Mouse (Mus musculus): ENCODE results near the gene Slc47a2. TPM values are rescaled to one million over a fixed set of nuclear protein-coding genes. Genes with fewer than 3 reads are reported as not detected.
A peak's percentile ranks its signal among the peaks of the same experiment; 100 is the strongest.
"Not testable (repeated sequence)": the region's sequence is repeated elsewhere in the genome, so short reads cannot be mapped to it uniquely, and the experiment has no call there.

Slc47a2 gene
- polyA plus RNA-seq, 1 experiment from 2014 or later, result 0.06 TPM

DNA sequence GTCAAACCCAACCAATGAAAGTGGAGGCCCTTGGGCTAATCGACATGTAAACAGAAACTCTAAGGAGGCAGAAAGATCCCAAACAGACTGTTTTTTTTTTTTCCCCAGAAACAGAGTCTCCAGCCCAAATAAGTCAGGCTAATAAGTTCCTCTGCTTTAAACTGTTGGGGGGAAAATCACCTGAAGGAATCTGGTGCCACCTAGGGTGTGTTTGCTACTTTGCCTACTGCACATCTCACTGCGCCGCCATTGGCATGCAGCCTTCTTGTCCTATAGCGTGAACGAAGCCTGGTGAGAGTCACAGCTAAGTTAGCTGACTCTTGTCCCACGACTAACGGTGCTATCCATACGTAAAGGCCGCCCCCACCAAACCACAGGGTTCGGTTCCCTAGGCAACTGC lies 5.1 kb downstream of the Slc47a2 start:
- H3K27ac ChIP-seq, result no peak overlapping the region
- H3K36me3 ChIP-seq, result no peaks in the 10 kb centered on the region
- H3K9me3 ChIP-seq, result no peaks in the 10 kb centered on the region
- 74% methylated on average over 10 of the region's 10 CpGs for WGBS
- H3K4me3 ChIP-seq, result no peak overlapping the region
- no peak overlapping the region for H3K4me2 ChIP-seq (replicated peaks)
- no peak overlapping the region for H3K9ac ChIP-seq
- ATAC-seq (ENCODE audit: low FRiP score, low read depth), result no peak
- H3K27me3 ChIP-seq, result peaks cover 32% of the 10 kb centered on the region
- H3K4me1 ChIP-seq, result peaks cover 10% of the 10 kb centered on the region

DNA sequence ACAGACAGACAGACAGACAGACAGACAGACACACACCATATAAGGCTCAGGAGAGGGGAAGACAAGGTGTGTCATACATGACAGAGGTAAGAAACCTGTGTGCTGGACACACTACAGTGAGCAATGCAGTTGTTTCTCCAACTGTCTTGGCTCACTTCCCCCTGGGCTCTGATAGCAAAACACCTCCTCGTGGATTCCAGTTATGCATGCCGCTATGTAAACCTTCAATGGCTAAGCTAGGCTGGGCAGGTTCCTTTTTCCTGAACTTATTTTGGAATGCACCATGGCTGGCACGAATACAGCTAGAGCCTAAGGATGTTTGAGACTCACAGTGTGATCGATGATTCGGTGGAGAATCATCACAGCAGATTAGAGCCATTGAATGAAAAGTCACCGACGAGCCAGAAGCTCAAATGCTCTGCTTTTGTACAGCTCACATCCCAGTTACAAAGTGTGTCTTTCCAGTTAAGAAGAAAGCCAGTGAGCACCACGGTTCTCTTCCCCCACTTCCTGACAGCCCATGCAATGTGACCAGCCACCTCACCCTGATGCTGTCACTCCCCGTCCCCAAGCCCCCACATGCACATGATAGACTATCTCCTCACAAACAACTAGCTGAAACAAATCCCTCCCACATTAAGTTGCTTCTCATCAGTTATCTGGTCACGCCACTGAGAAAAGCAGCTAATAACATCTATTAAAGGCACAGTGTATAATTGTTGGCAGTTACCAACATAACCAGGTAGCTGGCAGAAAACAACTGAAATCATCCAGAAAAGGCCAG lies 21.6 kb downstream of the Slc47a2 start:
- Histone ChIP-seq H3K27ac (no peak overlapping the region), H3K4me2 (replicated peaks) (no peak overlapping the region), H3K9me3 (no peaks in the 10 kb centered on the region), H3K4me3 (no peak overlapping the region), H3K4me1 (0 out of 2 replicates have a peak, but pooled peaks cover 3% of the 10 kb centered on the region), H3K9ac (no peak overlapping the region), H3K36me3 (no peaks in the 10 kb centered on the region), H3K27me3 (peaks cover 6% of the 10 kb centered on the region)
- no peak for ATAC-seq (ENCODE audit: low FRiP score, low read depth)
- WGBS, result 81% methylated on average over 10 of the region's 10 CpGs

DNA sequence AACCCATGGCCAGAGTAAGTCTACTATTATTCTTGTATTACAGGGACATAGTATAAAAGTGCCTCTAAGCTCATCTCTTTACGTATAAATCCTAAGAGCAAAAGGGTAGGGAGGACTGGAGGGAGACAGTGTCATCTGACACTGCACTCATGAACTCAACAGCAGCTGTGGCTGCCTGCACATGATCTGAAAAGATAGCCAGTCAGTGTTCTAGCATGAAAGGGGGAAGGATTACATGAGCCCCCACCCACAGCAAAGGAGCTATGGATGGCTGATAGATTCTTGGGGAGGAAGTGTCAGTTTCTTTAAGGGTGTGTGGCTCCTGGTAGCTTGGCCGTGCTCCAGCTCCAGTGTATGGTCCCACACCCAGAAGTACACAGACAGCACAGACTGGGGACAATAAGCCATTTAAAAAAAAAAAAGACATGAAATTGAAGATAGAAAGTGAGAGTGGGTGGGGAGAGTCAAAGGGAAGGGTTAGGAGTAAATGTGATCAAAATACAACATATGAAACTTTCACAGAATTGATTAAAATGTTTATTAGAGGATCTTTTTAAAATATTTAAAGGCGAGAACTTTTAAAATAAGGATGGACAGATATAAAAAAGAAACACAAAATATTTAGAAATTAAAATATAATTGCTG lies 22.6 kb downstream of the Slc47a2 start:
- Histone ChIP-seq H3K4me2 (replicated peaks) (no peak overlapping the region), H3K27me3 (peaks cover 6% of the 10 kb centered on the region), H3K27ac (no peak overlapping the region), H3K9me3 (no peaks in the 10 kb centered on the region), H3K9ac (no peak overlapping the region), H3K4me1 (0 out of 2 replicates have a peak, but pooled peaks cover 3% of the 10 kb centered on the region), H3K36me3 (no peaks in the 10 kb centered on the region), H3K4me3 (no peak overlapping the region)
- WGBS, result 59% methylated on average over 3 of the region's 3 CpGs
- no peak for ATAC-seq (ENCODE audit: low FRiP score, low read depth)

DNA sequence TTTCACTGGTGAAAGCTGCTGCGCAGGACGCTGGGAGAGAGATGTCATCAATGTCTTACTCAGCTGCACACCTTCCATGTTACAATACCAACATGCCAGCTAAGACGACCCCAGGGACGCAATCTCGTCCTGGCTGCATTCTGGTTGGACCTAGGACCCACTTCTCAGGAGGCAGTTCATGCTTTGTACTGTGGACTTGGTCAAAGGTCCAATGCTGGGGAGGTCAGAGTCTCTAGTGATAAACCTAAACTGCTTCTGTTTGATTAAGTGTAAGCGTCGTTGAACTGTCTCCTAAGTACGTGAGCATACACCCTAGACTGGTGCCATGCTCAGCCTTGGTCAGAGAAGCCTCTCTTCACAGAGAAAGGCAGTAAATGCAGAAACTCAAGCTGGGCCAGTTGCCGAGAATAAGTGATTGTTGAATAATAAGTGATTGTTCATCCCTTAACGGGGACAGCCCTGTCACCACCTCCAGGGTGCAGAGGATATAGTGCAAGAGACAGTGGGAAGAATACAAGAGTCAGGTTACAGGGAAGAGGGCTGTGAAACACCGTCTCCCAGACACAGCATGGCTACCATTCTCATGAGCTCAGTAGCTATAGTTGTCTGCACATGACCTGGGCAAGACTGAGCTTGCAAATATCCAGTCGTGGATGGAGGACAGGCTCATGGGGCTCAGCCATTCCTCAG lies 23.3 kb downstream of the Slc47a2 start:
- Histone ChIP-seq H3K4me1 (0 out of 2 replicates have a peak, but pooled peaks cover 3% of the 10 kb centered on the region), H3K4me2 (replicated peaks) (no peak overlapping the region), H3K36me3 (no peaks in the 10 kb centered on the region), H3K9ac (no peak overlapping the region), H3K27ac (no peak overlapping the region), H3K9me3 (no peaks in the 10 kb centered on the region), H3K27me3 (peaks cover 6% of the 10 kb centered on the region), H3K4me3 (no peak overlapping the region)
- WGBS, result 65% methylated on average over 12 of the region's 12 CpGs
- ATAC-seq (ENCODE audit: low FRiP score, low read depth), result no peak

DNA sequence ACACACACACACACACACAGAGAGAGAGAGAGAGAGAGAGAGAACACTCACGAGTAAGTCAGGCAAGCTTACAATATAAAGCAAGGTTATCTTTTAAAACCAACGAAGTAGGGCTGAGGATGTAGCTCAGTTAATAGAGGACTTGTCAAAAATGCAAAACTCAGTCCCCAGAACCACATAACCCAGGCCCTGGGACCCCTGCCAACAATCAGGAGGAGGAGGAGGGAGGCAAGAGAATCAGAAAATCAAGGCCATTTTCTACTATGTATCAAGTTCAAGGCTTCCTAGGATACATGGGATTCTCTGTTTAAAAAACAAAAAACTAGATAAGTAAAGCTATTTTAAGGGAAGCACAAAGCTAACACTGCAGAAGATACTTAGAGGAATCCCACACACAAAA lies 25.8 kb downstream of the Slc47a2 start:
- no peak overlapping the region for H3K27ac ChIP-seq
- WGBS, result 51% methylated on average over 2 of the region's 2 CpGs

DNA sequence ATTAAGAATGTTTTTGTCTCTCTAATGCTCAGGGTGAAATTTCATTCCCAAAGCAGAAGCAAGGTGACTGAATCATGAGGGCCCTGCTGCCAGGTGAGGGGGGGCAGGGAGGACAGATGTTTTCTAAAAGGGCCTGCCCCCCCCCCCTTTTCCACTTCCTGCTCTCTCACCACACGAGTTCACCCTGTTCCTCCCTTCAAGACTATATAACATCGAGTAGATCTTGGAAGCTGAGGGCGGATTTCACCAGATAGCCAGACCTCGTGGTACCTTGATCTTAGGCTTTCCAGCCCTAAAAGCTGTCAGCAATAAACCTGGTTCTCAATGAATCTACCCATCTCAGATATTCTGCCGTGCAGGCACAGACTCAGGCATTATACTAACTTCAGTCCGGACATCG lies 32.3 kb downstream of the Slc47a2 start:
- Histone ChIP-seq H3K36me3 (no peaks in the 10 kb centered on the region), H3K4me2 (replicated peaks) (no peak overlapping the region), H3K9ac (no peak overlapping the region), H3K4me1 (0 out of 2 replicates have a peak, but pooled peaks cover 7% of the 10 kb centered on the region), H3K9me3 (0 out of 2 replicates have a peak, but pooled peaks cover 6% of the 10 kb centered on the region), H3K27me3 (no peaks in the 10 kb centered on the region), H3K4me3 (no peak overlapping the region), H3K27ac (no peak overlapping the region)
- ATAC-seq (ENCODE audit: low FRiP score, low read depth), result no peak
- WGBS, result 63% methylated on average over 7 of the region's 7 CpGs

More for the DNA sequence above, 25.8 kb downstream of the Slc47a2 start:
- Histone ChIP-seq H3K9me3 (no peaks in the 10 kb centered on the region), H3K4me1 (0 out of 2 replicates have a peak, but pooled peaks cover 3% of the 10 kb centered on the region), H3K36me3 (no peaks in the 10 kb centered on the region), H3K4me2 (replicated peaks) (no peak overlapping the region), H3K27me3 (peaks cover 6% of the 10 kb centered on the region), H3K4me3 (no peak overlapping the region), H3K9ac (no peak overlapping the region)
- ATAC-seq (ENCODE audit: low FRiP score, low read depth), result no peak

DNA sequence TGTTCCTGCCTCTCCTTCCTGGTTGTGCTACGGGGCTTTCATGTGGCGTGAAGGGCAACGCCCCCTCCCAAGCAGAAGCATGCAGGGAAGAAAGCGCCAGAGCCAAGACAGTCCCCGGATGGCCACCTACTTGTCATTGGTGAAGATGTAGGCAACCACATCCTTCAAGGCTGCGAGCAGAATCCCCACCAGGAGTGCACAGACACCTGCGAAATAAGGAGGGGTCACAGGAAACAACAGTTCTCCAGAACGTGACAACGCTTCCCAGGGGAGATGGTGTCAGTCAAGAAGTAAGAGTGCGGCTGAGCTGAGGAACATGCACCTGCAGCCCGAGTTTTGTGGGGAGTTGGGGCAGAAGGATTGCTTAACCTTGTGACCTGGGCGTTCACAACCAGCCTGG lies 32.8 kb downstream of the Slc47a2 start:
- 54% methylated on average over 12 of the region's 12 CpGs for WGBS
- no peaks in the 10 kb centered on the region for H3K27me3 ChIP-seq
- no peak overlapping the region for H3K9ac ChIP-seq
- no peak overlapping the region for H3K4me3 ChIP-seq
- no peak overlapping the region for H3K4me2 ChIP-seq (replicated peaks)
- H3K9me3 ChIP-seq, result 0 out of 2 replicates have a peak, but pooled peaks cover 9% of the 10 kb centered on the region
- H3K4me1 ChIP-seq, result 0 out of 2 replicates have a peak, but pooled peaks cover 7% of the 10 kb centered on the region
- no peak for ATAC-seq (ENCODE audit: low FRiP score, low read depth)
- no peaks in the 10 kb centered on the region for H3K36me3 ChIP-seq
- H3K27ac ChIP-seq, result no peak overlapping the region

DNA sequence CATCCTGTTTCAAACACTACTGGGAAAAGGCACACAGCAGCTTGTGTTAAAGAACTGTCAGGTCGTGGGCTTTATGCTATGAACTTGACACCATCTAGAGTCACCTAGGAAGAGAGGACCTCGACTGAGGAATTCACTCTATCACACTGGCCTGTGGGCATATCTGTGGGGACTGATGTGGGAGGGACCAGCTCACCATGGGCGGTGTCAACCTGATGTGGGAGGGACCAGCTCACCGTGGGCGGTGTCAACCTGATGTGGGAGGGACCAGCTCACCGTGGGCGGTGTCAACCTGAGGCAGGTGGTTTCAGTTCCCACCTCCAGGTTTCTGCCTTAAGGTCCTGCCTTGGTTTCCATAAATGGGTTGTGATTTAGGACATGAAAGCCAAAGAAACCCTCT lies 34.9 kb downstream of the Slc47a2 start:
- WGBS, result 38% methylated on average over 7 of the region's 7 CpGs
- H3K9ac ChIP-seq, result no peak overlapping the region
- ATAC-seq (ENCODE audit: low FRiP score, low read depth), result no peak
- no peaks in the 10 kb centered on the region for H3K27me3 ChIP-seq
- no peak overlapping the region for H3K27ac ChIP-seq
- no peaks in the 10 kb centered on the region for H3K36me3 ChIP-seq
- H3K4me1 ChIP-seq, result 0 out of 2 replicates have a peak, but pooled peaks cover 7% of the 10 kb centered on the region
- no peak overlapping the region for H3K4me2 ChIP-seq (replicated peaks)
- H3K4me3 ChIP-seq, result no peak overlapping the region
- H3K9me3 ChIP-seq, result 0 out of 2 replicates have a peak, but pooled peaks cover 9% of the 10 kb centered on the region

DNA sequence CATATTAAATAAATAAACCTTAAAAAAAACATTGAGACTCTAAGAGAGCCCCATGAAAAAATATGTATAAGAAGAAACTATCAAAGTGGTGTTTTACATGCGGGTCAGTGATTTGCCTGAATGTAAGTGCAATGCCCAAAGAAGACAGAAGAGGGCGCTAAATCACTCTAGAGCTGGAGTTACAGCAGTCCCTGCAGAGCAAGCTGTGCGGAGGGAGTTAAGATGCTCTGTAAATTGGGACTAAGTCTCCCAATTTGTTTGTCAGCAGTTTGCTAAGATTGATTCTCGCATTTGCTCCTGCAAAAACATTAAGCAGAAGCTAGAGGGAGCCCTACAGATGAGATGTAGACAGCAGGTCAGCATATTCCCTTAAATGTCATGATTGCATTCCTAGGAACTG lies 37.3 kb downstream of the Slc47a2 start:
- H3K4me2 ChIP-seq (replicated peaks), result no peak overlapping the region
- peaks cover 10% of the 10 kb centered on the region; the same call in 1 of the 2 replicates for H3K4me1 ChIP-seq
- H3K9me3 ChIP-seq, result 0 out of 2 replicates have a peak, but pooled peaks cover 9% of the 10 kb centered on the region
- no peak overlapping the region for H3K27ac ChIP-seq
- no peaks in the 10 kb centered on the region for H3K27me3 ChIP-seq
- H3K9ac ChIP-seq, result no peak overlapping the region
- no peaks in the 10 kb centered on the region for H3K36me3 ChIP-seq
- no peak overlapping the region for H3K4me3 ChIP-seq
- ATAC-seq (ENCODE audit: low FRiP score, low read depth), result no peak
- 82% methylated on average over 4 of the region's 4 CpGs for WGBS

DNA sequence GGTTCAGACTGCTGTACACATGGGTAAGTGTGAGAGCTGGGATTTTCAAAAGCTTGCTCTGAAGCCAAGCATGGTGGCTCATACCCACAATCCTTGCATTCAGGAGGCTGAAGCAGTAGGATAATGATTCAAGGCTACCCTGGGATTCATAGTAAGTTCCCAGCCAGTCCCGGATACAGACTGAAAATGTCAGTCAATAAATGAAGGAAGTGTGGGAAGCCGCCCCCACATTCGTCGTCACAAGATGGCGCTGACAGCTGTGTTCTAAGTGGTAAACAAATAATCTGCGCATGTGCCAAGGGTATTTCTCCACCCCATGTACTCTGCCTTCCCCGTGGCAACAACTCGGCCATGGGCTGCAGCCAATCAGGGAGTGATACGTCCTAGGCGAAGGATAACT lies 38.1 kb downstream of the Slc47a2 start:
- H3K4me3 ChIP-seq; H3K27ac ChIP-seq; H3K36me3 ChIP-seq; ATAC-seq (ENCODE audit: low FRiP score, low read depth); H3K4me1 ChIP-seq; H3K9me3 ChIP-seq; H3K4me2 ChIP-seq (replicated peaks); H3K9ac ChIP-seq; H3K27me3 ChIP-seq: not testable (repeated sequence)
- WGBS, result 96% methylated on average over 6 of the region's 10 CpGs

DNA sequence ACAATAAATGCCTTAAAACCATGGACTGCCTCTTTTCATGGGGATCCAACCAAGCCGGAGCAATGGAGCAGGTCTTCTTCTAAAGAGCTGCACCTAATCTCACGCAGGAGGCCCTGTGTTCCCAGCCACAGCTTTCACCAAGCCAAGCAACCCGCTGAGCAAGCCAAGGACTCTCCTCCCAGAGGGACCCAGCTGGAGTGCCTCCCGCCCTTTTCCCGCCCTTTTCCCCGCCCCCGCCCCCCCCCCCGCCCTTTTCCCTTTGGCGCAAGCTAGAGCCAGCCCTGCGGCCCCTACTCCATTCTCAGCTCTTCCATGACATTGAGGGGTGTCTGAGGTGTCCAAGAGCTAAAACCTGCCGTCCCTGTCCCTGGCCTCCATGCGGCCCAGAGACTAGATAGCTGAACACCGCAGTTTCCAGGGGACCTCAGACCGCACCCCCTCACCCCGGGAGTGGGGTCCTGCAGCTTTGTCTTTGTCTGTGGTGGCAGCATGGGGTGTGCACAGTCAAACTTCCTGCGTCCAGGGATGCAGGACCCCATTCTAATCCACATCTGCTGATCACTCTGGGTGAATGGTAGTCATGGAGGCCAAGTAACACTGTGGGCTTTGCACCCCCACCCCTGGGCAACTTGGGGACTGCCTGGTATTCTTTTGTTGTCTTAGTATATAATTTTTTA lies 41.8 kb downstream of the Slc47a2 start:
- Histone ChIP-seq H3K27ac (no peak overlapping the region), H3K36me3 (no peaks in the 10 kb centered on the region), H3K4me1 (peaks cover 7% of the 10 kb centered on the region; the same call in 1 of the 2 replicates), H3K4me3 (no peak overlapping the region), H3K9me3 (0 out of 2 replicates have a peak, but pooled peaks cover 9% of the 10 kb centered on the region), H3K9ac (no peak overlapping the region), H3K4me2 (replicated peaks) (peak overlapping the region; percentile 40), H3K27me3 (no peaks in the 10 kb centered on the region)
- 41% methylated on average over 11 of the region's 16 CpGs for WGBS
- no peak for ATAC-seq (ENCODE audit: low FRiP score, low read depth)

Data from limb, embryonic 13.5 days (tissue).